Mouse (Mus musculus) ES-E14 (cell line): ENCODE data around the gene Blm.

ENCODE experiments used
- CHD2 ChIP-seq: IDR thresholded peaks from 2 replicates; pipeline ENCODE4 v1.6.1; 2014; ENCODE audit warnings: mild to moderate bottlenecking, low read depth, low read length, inconsistent platforms
- HCFC1 ChIP-seq: IDR thresholded peaks from 2 replicates; pipeline ENCODE4 v1.6.1; 2012; ENCODE audit warnings: low read length, inconsistent platforms, borderline replicate concordance; ENCODE audit not compliant: insufficient read depth
- MAFK ChIP-seq: IDR thresholded peaks from 2 replicates; pipeline ENCODE4 v1.6.1; 2014; ENCODE audit warnings: mild to moderate bottlenecking, low read depth, low read length, inconsistent platforms; ENCODE audit not compliant: insufficient read depth
- ZC3H11A ChIP-seq: IDR thresholded peaks from 2 replicates; pipeline ENCODE4 v1.6.1; 2012; ENCODE audit warnings: low read depth, mild to moderate bottlenecking, inconsistent platforms, low read length, borderline replicate concordance
- ZNF384 ChIP-seq: IDR thresholded peaks from 2 replicates; pipeline ENCODE4 v1.6.1; 2012; ENCODE audit warnings: low read depth, low read length, inconsistent platforms

DNA sequence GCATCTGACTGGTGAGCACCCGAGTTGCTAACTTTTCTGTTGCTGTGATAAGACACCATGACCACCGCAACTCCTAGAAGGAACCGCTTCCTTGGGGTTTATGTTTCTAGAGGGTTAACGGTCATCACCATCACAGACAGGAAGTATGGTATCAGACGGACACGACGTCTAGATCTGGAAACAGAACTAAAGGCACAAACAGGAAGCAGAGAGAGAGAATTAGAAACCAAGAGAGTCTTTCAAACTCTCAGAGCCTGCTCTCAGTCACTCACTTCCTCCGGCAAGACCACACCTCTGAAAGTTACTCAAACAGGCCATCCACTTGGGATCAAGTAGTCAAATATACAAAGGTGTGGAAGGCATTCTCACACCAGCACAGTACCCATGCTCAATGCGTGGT, 40.8 kb upstream of the Blm start:
- TF ChIP-seq MAFK (no peak), ZNF384 (no peak), ZC3H11A (no peak), HCFC1 (no peak), CHD2 (no peak)
